Mouse (Mus musculus) v-Abl transformed pro-B cells (cell line): ENCODE measurements around the gene Anapc15-ps.

ENCODE experiments used
- in situ Hi-C, 2 experiments: fragments of 400-800 bp; cut with MboI; formaldehyde crosslinking; loops; one replicate each; pipeline ENCODE4 v1.15.1; 2025; ENCODE audit not compliant: unreplicated experiment in 2 of 2

Anapc15-ps gene

GRCm38 (mm10) chr10:95670781-95671780 is 2.2 kb downstream of the Anapc15-ps start:
- in situ Hi-C loops, result no loop called here

- in situ Hi-C loops, result no loop called here
Observed at GRCm38 (mm10) chr10:95669872-95670271, 3.4 kb downstream of the Anapc15-ps start.

GRCm38 (mm10) chr10:95669034-95669433 is 4.2 kb downstream of the Anapc15-ps start:
- in situ Hi-C loops, result no loop called here

GRCm38 (mm10) chr10:95667371-95668030 is 5.8 kb downstream of the Anapc15-ps start:
- in situ Hi-C loops, result no loop called here

- in situ Hi-C loops, result no loop called here
Observed at GRCm38 (mm10) chr10:95666791-95667190, 6.5 kb downstream of the Anapc15-ps start.

GRCm38 (mm10) chr10:95665426-95665990 is 7.7 kb downstream of the Anapc15-ps start:
- in situ Hi-C loops, result no loop called here

- in situ Hi-C loops, result no loop called here
Observed at GRCm38 (mm10) chr10:95664613-95665012, 8.6 kb downstream of the Anapc15-ps start.

- in situ Hi-C loops, result no loop called here
Observed at GRCm38 (mm10) chr10:95660356-95660755, 12.9 kb downstream of the Anapc15-ps start.

GRCm38 (mm10) chr10:95659471-95660150 is 13.6 kb downstream of the Anapc15-ps start:
- in situ Hi-C loops, result no loop called here

GRCm38 (mm10) chr10:95658836-95659343 is 14.4 kb downstream of the Anapc15-ps start:
- in situ Hi-C loops, result no loop called here

GRCm38 (mm10) chr10:95656236-95657225 is 16.7 kb downstream of the Anapc15-ps start:
- in situ Hi-C loops, result no loop called here

- in situ Hi-C loops, result no loop called here
Observed at GRCm38 (mm10) chr10:95652131-95652530, 21.1 kb downstream of the Anapc15-ps start.

GRCm38 (mm10) chr10:95648326-95648888 is 24.8 kb downstream of the Anapc15-ps start:
- in situ Hi-C loops, result no loop called here

GRCm38 (mm10) chr10:95647128-95647527 is 26.1 kb downstream of the Anapc15-ps start:
- in situ Hi-C loops, result no loop called here

GRCm38 (mm10) chr10:95646576-95646975 is 26.7 kb downstream of the Anapc15-ps start:
- in situ Hi-C loops, result no loop called here

- in situ Hi-C loops, result no loop called here
Observed at GRCm38 (mm10) chr10:95643696-95644360, 29.4 kb downstream of the Anapc15-ps start.

- in situ Hi-C loops, result no loop called here
Observed at GRCm38 (mm10) chr10:95643042-95643441, 30.2 kb downstream of the Anapc15-ps start.

GRCm38 (mm10) chr10:95641335-95641734 is 31.9 kb downstream of the Anapc15-ps start:
- in situ Hi-C loops, result no loop called here
